Mouse (Mus musculus) thymus, postnatal 25 days (tissue): ENCODE data around the gene Foxj2.
A peak's percentile ranks its signal among the peaks of the same experiment; 100 is the strongest.

Experiments
- DNase-seq: peaks from one replicate; pipeline ENCODE4 v3.0.0; 2022

Foxj2 gene

DNA sequence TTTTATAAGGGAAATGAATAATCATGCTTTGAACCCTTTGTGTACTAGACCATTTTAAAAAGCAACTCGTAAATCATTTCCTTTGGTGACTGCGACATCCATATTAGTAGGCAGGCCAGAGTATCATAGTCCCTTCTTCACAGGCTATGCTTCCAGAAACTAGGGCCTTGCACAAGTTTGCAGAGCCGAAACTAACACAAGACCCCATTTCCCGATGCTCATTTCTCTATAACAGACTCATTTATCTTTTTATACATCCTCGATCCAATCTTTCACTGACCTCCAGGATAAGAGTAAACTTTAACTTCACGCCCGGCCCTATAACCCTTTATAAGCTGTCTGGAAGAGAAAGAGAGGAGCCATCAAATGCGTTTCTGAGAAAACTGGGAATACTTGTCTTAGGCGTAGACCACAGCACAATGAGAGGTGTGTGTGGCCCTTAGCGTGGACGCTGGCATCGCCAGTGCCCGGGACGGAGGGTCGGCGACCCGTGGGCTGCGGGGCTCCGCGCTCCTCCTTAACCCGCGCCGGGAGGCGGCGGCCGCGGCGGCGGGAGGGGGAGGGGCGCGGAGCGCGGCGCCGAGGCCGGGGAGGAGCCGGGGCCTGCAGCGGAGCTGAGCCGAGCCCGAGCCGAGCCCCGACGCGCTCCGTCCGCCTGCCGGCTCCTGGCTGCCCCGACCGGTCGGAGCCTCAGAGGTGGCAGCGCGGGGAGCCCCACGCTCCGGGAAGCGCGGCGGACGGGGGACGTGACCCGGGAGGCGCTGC, at the start of gene Foxj2:
Gene Foxj2 (plus strand): TSS at position 609 of the 765 bp plus-strand sequence.
- DNase-seq = peak; percentile 72

DNA sequence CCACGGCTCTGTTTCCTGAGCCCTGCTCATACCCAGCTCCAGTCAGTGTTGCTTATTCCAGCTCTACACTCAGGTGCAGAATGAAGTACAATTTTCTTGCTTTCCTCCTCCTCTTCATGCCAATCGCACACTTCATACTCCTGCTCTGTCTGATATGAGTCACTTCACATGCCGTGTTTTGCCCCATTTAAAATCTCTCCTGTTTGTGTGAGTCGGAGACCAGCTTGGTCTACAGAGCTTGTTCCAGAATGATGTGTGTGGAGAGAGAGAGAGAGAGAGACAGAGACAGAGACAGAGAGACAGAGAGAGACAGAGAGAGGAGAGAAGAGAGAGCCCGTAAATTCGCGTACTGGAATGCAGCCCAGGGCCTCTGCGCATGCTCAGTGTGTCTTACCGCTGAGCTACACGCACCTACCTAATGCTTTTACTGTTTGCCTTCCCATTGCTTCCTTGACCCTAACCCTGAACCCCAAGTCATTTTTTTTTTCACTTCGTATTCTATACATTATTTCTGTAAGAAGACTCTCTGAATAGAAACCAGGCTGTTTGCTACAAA, 48.9 kb upstream of the Foxj2 start:
- no peak for DNase-seq

DNA sequence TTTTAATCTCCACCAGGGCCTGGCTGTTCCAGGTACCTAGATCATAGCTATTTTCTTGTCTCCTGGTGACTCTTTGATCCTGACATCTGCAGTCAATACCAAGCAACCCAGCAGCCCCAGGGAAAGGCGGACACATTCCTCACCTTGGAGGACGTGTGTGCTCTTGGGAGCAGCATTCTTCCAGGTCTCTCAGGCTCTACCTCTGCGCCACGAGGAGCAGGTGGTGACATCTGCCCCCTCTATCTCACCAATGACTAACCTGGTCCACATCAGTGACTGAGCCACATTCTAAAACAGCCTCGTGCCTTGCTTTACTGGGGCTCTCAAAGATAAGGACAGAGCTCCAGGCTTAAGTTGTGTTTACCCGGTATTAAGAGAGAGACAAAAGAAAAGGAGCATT, 47.0 kb upstream of the Foxj2 start:
- no peak for DNase-seq

- no peak for DNase-seq
Measured at GRCm38 (mm10) chr6:122774345-122774744, 45.4 kb upstream of the Foxj2 start.

- DNase-seq = no peak
Measured at GRCm38 (mm10) chr6:122776040-122776439, 43.7 kb upstream of the Foxj2 start.

- DNase-seq = no peak
Measured at GRCm38 (mm10) chr6:122779916-122780315, 39.8 kb upstream of the Foxj2 start.

GRCm38 (mm10) chr6:122781167-122781566, 38.5 kb upstream of the Foxj2 start:
- no peak for DNase-seq

DNA sequence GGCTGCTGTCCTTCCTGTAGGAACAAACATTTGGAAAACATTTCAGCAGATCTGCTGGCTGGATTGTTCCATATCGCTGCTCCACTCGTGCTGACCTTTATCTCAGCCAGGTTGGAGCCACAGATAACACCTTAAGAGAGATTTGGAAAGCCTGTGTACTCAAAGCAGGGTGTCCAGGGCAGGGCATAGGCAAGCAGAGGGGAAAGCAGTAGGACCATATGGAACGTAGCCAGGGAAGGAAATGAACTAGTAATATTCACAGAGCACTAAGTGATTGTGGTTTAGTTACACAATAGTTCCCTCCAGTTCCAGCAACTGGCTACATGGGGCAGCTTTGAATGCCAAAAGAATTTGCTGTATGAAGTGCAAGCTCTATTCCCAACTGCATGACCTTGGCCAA, 37.5 kb upstream of the Foxj2 start:
- DNase-seq = no peak

DNA sequence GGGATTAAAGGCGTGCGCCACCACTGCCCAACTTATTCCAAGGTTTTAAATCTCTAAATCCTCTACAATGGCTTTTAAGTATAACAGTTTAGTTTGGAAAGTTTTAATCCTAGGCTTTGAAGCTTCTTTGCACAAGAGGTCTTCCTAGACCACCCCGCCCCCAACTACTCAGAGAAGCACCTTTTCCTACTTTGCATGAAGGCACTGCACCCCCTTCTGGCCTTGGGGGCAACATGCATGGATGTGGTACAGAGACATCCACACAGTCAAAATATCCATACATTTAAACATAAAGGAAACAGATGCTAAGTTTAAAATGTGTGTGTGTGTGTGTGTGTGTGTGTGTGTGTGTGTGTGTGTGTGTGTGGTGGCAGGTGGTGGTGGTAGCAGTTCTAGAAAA, 34.8 kb upstream of the Foxj2 start:
- DNase-seq = peak; percentile 50

DNA sequence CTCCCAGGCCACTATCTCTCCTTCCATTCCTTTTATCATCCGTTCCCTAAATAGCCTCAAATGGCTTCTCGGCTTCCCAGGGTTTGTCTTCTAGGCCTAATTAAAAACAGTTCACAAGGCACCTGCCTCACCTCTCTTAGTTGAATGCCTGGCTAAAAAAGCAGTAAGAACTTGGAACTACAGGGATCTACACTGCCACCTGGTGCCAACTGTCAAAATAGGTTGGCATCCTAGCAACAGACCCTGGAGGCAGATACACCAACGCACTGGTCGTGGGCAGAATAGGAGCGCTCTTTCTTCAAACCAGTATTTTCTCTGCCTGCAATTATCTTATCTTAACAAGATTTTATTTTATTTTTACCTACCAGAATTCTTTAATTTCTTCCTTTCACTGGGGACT, 33.4 kb upstream of the Foxj2 start:
- DNase-seq = peak; percentile 67

- DNase-seq = no peak
Measured at GRCm38 (mm10) chr6:122795254-122795935, 24.3 kb upstream of the Foxj2 start.

- DNase-seq = no peak
Measured at GRCm38 (mm10) chr6:122800640-122801300, 18.9 kb upstream of the Foxj2 start.

DNA sequence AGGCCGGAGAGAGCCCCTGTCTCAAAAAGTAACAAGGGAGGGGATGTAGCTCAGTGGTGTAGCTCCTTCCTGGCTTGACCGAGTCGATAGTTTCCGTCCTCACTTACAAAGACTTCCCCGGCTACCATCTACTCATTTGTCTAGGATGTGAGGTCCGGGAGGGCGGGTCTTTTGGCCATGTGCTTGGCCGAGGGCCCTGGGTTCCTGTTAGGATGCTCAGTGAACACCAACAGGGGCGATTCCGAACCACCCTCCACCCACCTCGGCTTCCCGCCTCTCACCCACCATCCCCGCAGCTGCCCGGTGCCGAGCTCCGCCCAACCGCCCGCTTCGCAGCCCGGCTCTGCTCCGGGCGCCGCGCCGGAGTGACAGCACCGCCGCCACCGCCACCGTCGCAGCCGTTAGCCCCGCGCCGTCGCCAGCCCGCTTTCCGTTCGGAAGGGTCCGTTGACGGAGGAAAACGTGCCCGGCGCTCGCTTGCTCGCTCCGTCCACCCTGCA, 18.4 kb upstream of the Foxj2 start, which contains the start of gene Slc2a3:
Gene Slc2a3 (minus strand): TSS at position 340 of the 500 bp plus-strand sequence.
- DNase-seq = peak; percentile 59

- peak; percentile 66 for DNase-seq
Measured at GRCm38 (mm10) chr6:122801801-122802514, 17.8 kb upstream of the Foxj2 start.

DNA sequence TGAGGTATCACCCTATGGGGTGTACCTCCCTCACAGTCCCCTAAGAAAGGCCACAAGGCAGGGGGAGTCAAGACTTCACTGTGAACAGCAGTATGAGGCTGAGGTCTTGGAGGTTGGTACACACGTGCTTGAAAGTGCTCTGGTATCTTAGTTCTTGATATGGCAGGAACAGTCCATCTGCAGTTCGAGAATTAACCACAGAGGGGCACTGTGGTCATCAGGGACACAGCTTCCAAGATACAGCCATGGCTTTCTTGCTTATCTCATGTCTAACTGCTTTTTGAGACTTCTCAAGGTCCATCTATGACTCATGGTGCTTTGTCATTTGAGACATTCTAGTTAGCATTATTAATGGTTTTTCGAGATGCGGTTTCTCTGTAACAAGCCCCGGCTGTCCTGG, 15.3 kb upstream of the Foxj2 start:
- DNase-seq = peak; percentile 84

GRCm38 (mm10) chr6:122810022-122810614, 9.6 kb upstream of the Foxj2 start:
- DNase-seq = no peak

GRCm38 (mm10) chr6:122810615-122811279, 9.0 kb upstream of the Foxj2 start:
- DNase-seq = peak; percentile 89

GRCm38 (mm10) chr6:122811280-122811652, 8.4 kb upstream of the Foxj2 start:
- peak; percentile 96 for DNase-seq

DNA sequence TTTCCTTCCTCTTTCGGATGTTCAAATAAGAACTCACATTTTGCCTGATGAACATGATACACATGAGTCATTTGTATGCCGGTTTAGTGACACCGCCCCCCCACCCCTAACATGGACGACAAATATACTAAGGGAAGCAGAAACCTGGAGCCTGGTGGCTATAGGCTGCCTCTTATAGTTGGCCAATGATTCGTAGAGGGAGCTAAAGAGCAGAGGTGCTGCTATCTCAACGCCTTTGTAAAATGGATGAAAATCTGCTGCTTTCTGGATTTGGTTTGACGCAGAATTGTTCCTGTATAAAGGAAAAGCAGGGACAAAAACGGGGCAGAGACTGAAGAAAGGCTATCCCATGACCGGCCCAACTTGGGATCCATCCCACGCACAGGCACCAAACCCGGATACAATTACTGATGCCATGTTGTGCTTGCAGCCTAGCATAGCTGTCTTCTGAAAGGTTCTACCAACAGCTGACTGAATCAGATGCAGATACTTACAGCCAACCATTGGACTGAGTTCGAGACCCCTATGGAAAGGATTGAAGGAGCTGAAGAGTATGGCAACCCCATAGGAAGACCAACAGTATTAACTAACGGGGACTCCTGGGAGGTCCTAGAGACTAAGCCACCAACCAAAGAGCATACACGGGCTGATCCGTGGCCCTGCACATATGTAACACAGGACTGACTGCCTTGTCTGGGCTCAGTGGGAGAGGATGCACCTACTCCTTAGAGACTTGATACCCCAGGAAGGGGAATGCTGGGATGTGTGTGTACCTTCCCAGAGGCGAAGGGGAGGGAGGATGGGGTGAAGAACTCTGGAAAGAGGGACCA, 7.7 kb upstream of the Foxj2 start:
- DNase-seq = peak; percentile 56

DNA sequence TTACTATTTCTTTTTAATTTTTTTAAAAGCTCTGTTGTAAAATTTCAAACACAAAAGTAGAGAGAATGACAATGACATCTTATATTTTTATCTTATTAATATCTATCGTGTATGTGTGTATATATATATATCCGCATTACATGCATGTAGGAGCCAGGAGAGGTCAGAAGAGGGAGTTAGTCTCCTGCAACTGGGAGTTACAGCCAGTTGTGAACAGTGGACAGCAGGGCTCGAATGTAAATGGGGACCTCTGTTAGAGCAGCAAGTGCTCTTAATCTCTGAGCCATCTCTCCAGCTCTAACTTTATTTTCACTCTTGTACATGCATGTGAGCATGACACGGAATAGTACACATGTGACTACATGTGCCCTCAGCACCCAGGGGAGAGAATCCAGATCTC, 7.0 kb upstream of the Foxj2 start:
- no peak for DNase-seq

- DNase-seq = no peak
Measured at GRCm38 (mm10) chr6:122813640-122814039, 6.1 kb upstream of the Foxj2 start.
